Mouse (Mus musculus) megakaryocyte, embryonic 14.5 days (primary cell): Measurements from ENCODE around the gene Taok3.

ENCODE experiments used
- FLI1 ChIP-seq: IDR thresholded peaks from 2 replicates; pipeline ENCODE4 v1.6.1; 2012; ENCODE audit warnings: low read length, inconsistent platforms, mixed read lengths
- GATA1 ChIP-seq: IDR thresholded peaks from 3 replicates; pipeline ENCODE4 v1.6.1; 2012; ENCODE audit warnings: mixed read lengths, low read length, inconsistent platforms, borderline replicate concordance

DNA sequence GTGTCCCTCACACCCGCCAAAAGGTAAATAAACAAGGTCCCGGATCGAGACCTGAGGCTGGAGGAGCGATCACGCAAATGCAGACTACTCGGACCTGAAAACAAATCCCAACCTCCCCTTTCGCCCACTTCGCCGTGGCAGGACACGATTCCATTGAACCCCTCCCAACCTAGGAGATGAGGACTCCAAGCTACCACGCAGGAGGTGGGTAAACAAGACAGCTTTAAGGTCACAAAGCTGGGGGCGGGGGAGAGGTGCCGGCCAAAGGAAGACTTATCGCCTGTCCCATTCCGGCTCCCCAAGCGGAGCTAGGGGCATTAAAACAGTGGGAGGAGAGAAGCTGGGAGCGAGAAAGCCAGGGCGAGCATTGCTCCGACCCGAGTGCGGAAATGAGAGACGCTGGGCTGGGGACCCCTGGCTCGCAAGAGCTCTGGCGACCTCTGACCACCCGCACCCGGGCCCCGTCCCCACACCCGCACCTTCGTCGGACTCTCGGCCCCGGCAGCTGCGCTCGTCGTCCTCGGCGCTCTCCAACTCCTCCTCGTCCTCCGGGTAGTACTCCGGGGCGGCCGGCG, 4.6 kb upstream of the Taok3 start:
- no peak for TF ChIP-seq GATA1
- TF ChIP-seq FLI1 = no peak
